Mouse (Mus musculus) embryonic fibroblast, embryonic 13.5 days (primary cell): Measurements from ENCODE around the gene Gm20481.

Source experiments
- CTCF ChIP-seq: IDR thresholded peaks from 2 replicates; pipeline ENCODE4 v1.5.1; 2011; ENCODE audit warnings: mild to moderate bottlenecking, control low read depth, low read length, moderate library complexity, borderline replicate concordance; ENCODE audit not compliant: insufficient read depth
- POLR2A ChIP-seq: IDR thresholded peaks from 2 replicates; pipeline ENCODE4 v1.6.1; 2011; ENCODE audit warnings: low read depth, mild to moderate bottlenecking, control low read depth, low read length, moderate library complexity

DNA sequence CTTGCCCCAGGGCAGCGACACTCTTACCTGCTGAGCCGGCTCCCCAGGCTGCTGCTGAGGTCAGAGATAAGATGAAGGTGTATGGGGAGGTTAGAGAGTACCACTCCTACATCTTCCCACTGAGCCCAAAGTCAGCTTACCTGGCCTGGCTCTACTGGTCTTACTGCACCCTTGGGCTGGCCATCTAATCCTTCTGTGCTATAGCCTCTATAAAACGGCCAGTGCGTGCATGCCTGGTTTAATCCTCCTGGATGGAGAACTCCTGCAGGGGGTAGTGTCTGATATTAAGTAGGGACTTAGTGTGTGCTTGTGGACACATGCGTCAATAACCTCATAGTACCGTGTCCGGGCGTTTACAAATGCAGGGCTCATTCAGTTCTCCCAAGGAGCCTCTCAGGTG lies 50.8 kb downstream of the Gm20481 start:
- TF ChIP-seq CTCF, result no peak
- TF ChIP-seq POLR2A, result no peak
